Mouse (Mus musculus): ENCODE measurements around the gene Psen1.

GRCm38 (mm10) chr12:83694669-83695068, 6.7 kb downstream of the Psen1 start:
- no peak for TF ChIP-seq CTCF (conservative IDR thresholded peaks at IDR 0.05 in 1 of 2, IDR thresholded peaks at IDR 0.05 in 1 of 2; ENCODE audit: low read depth in 2 of 2, low read length in 2 of 2)
- no peak for TF ChIP-seq TBP (conservative IDR thresholded peaks at IDR 0.05; ENCODE audit: low read depth, low read length)
- TF ChIP-seq MAFK (IDR thresholded peaks at IDR 0.05; ENCODE audit: insufficient replicate concordance, low read length) = no peak
- no peak for TF ChIP-seq ELF1 (IDR thresholded peaks at IDR 0.05; ENCODE audit: low read depth, low read length)

All from CH12.LX (cell line).